Mouse (Mus musculus): ENCODE measurements around the gene Pgs1. TPM values are rescaled to one million over a fixed set of nuclear protein-coding genes. Genes with fewer than 3 reads are reported as not detected.

Gene Pgs1
- total RNA-seq, 2 experiments from 2014 or later, result 17.2 to 18.0 TPM

- Histone ChIP-seq H3K4me3 (no peak overlapping the region), H3K27ac (no peak overlapping the region)
- no peak for TF ChIP-seq CTCF (IDR thresholded peaks at IDR 0.05)
- DNase-seq, result no peak
- intact Hi-C loops (cut with DNase I), result no loop called here
These were observed 73.9 kb downstream of the Pgs1 start for GRCm38 (mm10) chr11:118060038-118060437.

DNA sequence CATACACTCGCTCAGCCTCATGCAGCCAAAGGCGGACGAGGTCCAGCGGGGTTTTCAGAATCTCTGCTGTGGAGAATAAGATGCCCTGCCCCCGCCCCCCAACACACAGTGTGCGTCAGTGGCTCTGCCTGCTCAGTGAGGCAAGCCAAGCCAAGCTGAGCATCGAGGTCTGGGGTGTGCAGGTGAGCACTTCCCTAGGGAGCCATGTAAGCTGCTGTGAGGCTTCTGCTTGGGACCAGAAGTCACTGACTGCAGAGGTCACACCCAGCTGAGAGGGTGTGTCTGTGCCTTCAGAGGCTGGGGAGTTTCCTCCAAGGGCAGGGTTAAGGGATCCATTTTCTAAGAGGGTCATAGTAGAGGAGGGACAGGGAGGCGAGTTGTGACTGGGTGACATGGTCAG lies 81.5 kb downstream of the Pgs1 start:
- intact Hi-C loops (cut with DNase I), result no loop called here

DNA sequence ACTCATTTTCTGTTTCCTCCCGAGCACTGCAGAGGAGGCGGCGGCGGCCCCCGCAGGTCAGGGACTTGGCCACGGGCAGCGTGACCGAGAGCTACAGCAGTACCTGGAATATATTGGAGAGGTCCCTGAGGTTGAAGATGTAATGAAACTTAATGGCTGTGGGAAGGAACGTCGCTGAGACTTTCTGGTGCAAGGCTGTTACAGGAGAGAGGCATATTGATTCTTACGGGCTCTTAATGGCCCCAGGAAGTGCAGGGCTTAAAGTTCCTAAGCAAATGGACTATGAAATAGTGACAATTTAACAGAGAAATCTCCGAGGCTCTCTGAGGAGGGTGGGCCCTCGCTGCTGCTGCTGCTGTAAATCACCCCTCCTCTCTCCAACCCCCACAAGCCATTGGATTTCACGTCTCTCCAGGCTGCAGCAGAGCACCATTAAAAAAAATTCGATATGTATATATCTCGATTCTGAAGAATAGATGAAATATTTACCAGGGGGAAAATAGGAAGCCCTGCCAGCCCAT lies 82.8 kb downstream of the Pgs1 start:
- TF ChIP-seq CTCF (IDR thresholded peaks at IDR 0.05), result no peak
- DNase-seq, result no peak
- H3K27ac ChIP-seq, result no peak overlapping the region
- intact Hi-C loops (cut with DNase I), result no loop called here
- H3K4me3 ChIP-seq, result no peak overlapping the region

More for the DNA sequence above, 81.5 kb downstream of the Pgs1 start:
- Histone ChIP-seq H3K4me3 (no peak overlapping the region), H3K27ac (no peak overlapping the region)
- no peak for DNase-seq
- no peak for TF ChIP-seq CTCF (IDR thresholded peaks at IDR 0.05)

- TF ChIP-seq CTCF (IDR thresholded peaks at IDR 0.05), result no peak
- intact Hi-C loops (cut with DNase I), result no loop called here
- DNase-seq, result no peak
- H3K4me3 ChIP-seq, result no peak overlapping the region
- H3K27ac ChIP-seq, result no peak overlapping the region
These were observed 85.3 kb downstream of the Pgs1 start for GRCm38 (mm10) chr11:118071227-118071912.

Small RNA genes within 50 kb of the gene (microRNA-seq; reads per million reads assigned to microRNA genes)
- gene Mir6933, result not detected

Other genes with a start within 250 kb of the Pgs1 start
- 1 to 10 TPM; 1.0 TPM for gene Tmc8, start 204.2 kb upstream of the Pgs1 start, total RNA-seq (2021)
- 1 to 10 TPM; 4.3 to 4.5 TPM for gene Tmc6, start 204.1 kb upstream of the Pgs1 start, total RNA-seq (2021)
- gene 6030468B19Rik, start 188.6 kb upstream of the Pgs1 start, total RNA-seq (2021), result not detected
- 1 to 10 TPM in 1 of 2 experiments, under 1 TPM in 1; 0.86 to 1.6 TPM for gene Gm20708, start 176.6 kb upstream of the Pgs1 start, total RNA-seq (2021)
- 100 to 1,000 TPM; 169 to 173 TPM for gene Syngr2, start 176.6 kb upstream of the Pgs1 start, total RNA-seq (2021)
- gene Afmid, start 160.4 kb upstream of the Pgs1 start, total RNA-seq (2021), result 1 to 10 TPM; 3.1 to 3.3 TPM
- gene Tk1, start 160.2 kb upstream of the Pgs1 start, total RNA-seq (2021), result 1 to 10 TPM; 2.5 to 2.8 TPM
- gene Birc5, start 137.0 kb upstream of the Pgs1 start, total RNA-seq (2021), result not detected
- not detected for gene Tmem235, start 125.5 kb upstream of the Pgs1 start, total RNA-seq (2021)
- gene Tha1, start 112.8 kb upstream of the Pgs1 start, total RNA-seq (2021), result 1 to 10 TPM; 3.8 to 5.2 TPM
- gene Socs3, start 16.2 kb upstream of the Pgs1 start, total RNA-seq (2021), result 10 to 100 TPM in 1 of 2 experiments, 1 to 10 TPM in 1; 1.7 to 10.1 TPM
- under 1 TPM; 0.05 to 0.06 TPM for gene Dnah17, start 144.3 kb downstream of the Pgs1 start, total RNA-seq (2021)